ENCODE assay signal across 9 mouse cellular contexts in the genomic region with DNA sequence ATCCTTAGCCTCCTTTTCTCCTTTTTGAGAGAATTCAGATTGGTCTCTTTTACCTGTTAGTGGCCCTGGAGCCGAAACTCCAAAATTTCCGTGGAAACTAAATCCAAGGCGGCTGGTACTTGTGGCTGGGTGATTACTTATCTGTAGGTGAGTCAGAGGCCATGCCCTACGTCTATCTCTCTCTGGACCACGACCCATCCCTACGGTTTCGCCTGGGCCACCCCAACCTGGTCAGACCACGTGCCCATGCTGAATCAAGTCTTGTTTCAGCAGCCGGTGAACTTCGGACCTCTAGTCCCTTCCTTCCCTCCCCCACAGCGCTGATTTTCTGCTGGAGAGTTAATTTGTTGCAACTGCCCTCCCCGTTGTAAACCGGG. TPM values are rescaled to one million over a fixed set of nuclear protein-coding genes. Genes with fewer than 3 reads are reported as not detected.
DNase-seq lines count a peak whose midpoint lies in the region; ATAC-seq and TF ChIP-seq lines count a peak whose summit lies in the region.
"Had no signal": no experiment of that assay in that cellular context is flagged by ENCODE, and none has a peak within 500 bp of the region (broad histone marks: within the 10 kb centered on the region; RNA-seq: fewer than 3 reads in every experiment).

No protein-coding gene starts in this region.

- TF ChIP-seq CTCF in embryonic fibroblast, embryonic 13.5 days (IDR thresholded peaks at IDR 0.05; ENCODE audit: borderline replicate concordance, insufficient read depth, low read length), result no peak
- TF ChIP-seq CTCF in hindbrain, postnatal 0 days (IDR thresholded peaks at IDR 0.05; ENCODE audit: low read depth), result no peak

- 1% methylated on average over 13 of the region's 13 CpGs for WGBS in hindbrain, postnatal 0 days
- WGBS in liver, embryonic 12.5 days (ENCODE audit: insufficient replicate concordance), result 3% methylated on average over 13 of the region's 13 CpGs
- WGBS in neural tube, embryonic 11.5 days, result 1% methylated on average over 13 of the region's 13 CpGs

- no peak for ATAC-seq in hindbrain, postnatal 0 days
- peak; percentile 53; the same call in 1 of the 2 replicates for ATAC-seq in liver, embryonic 12.5 days
- no peak; the same call in 1 of the 2 replicates for ATAC-seq in neural tube, embryonic 11.5 days (ENCODE audit: insufficient read depth, low FRiP score, low TSS enrichment)

- H3K9me3 ChIP-seq in hindbrain, postnatal 0 days (ENCODE audit: low read length), result no peaks in the 10 kb centered on the region
- H3K9me3 ChIP-seq in liver, embryonic 12.5 days (replicated peaks), result no peaks in the 10 kb centered on the region
- H3K9me3 ChIP-seq in neural tube, embryonic 11.5 days (ENCODE audit: control insufficient read depth, low read length), result no peaks in the 10 kb centered on the region

- no peaks in the 10 kb centered on the region for H3K36me3 ChIP-seq in hindbrain, postnatal 0 days (ENCODE audit: insufficient read depth, low read length)
- H3K36me3 ChIP-seq in liver, embryonic 12.5 days, result no peaks in the 10 kb centered on the region
- H3K36me3 ChIP-seq in neural tube, embryonic 11.5 days (ENCODE audit: control insufficient read depth, insufficient read depth, low read length), result no peaks in the 10 kb centered on the region

- peak; percentile 30 for DNase-seq in retina, postnatal 1 day
- no peak for DNase-seq in retina, embryonic 14.5 days (ENCODE audit: low spot score)
- DNase-seq in hindbrain, postnatal 0 days (ENCODE audit: low spot score), result peak; percentile 12
- peak; percentile 32 for DNase-seq in neural tube, embryonic 11.5 days (ENCODE audit: low spot score)
- no peak for DNase-seq in gastrocnemius, postnatal 36 days
- no peak for DNase-seq in right cerebral cortex, adult 2 months (ENCODE audit: low spot score in 2 of 2)

- no peaks in the 10 kb centered on the region for H3K27me3 ChIP-seq in hindbrain, postnatal 0 days (ENCODE audit: insufficient read depth, low read length)
- peaks cover 10% of the 10 kb centered on the region for H3K27me3 ChIP-seq in liver, embryonic 12.5 days (replicated peaks)
- no peaks in the 10 kb centered on the region for H3K27me3 ChIP-seq in neural tube, embryonic 11.5 days (ENCODE audit: control insufficient read depth, insufficient read depth, low read length)

- H3K4me3 ChIP-seq in embryonic fibroblast, embryonic 13.5 days (ENCODE audit: insufficient read depth, low read length), result peak overlapping the region; percentile 45
- H3K4me3 ChIP-seq in hindbrain, postnatal 0 days (ENCODE audit: low read length), result peak overlapping the region; percentile 79
- H3K4me3 ChIP-seq in liver, embryonic 12.5 days, result peak overlapping the region; percentile 80
- peak overlapping the region; percentile 82 for H3K4me3 ChIP-seq in neural tube, embryonic 11.5 days (ENCODE audit: low read depth, low read length)

- no peak overlapping the region for H3K27ac ChIP-seq in embryonic fibroblast, embryonic 13.5 days (ENCODE audit: insufficient read depth, low read length)
- peak overlapping the region; percentile 79; the same call in 1 of the 2 replicates for H3K27ac ChIP-seq in hindbrain, postnatal 0 days
- peak overlapping the region; percentile 71 for H3K27ac ChIP-seq in liver, embryonic 12.5 days
- no peak overlapping the region for H3K27ac ChIP-seq in neural tube, embryonic 11.5 days (ENCODE audit: low read depth, low read length)

- no peak for TF ChIP-seq POLR2A in embryonic fibroblast, embryonic 13.5 days (IDR thresholded peaks at IDR 0.05; ENCODE audit: low read depth, low read length)

- peak overlapping the region; percentile 75 for H3K9ac ChIP-seq in hindbrain, postnatal 0 days (replicated peaks; ENCODE audit: low read length)
- H3K9ac ChIP-seq in liver, embryonic 12.5 days, result peak overlapping the region; percentile 82
- peak overlapping the region; percentile 84 for H3K9ac ChIP-seq in neural tube, embryonic 11.5 days (ENCODE audit: low read length)

- intact Hi-C loops in gastrocnemius, postnatal 36 days (cut with DNase I), result no loop called here

- H3K4me2 ChIP-seq in hindbrain, postnatal 0 days (ENCODE audit: low read depth, low read length), result peak overlapping the region; percentile 74
- H3K4me2 ChIP-seq in liver, embryonic 12.5 days, result peak overlapping the region; percentile 98
- H3K4me2 ChIP-seq in neural tube, embryonic 11.5 days (ENCODE audit: low read depth), result peak overlapping the region; percentile 84

- no peaks in the 10 kb centered on the region for H3K4me1 ChIP-seq in embryonic fibroblast, embryonic 13.5 days (ENCODE audit: control insufficient read depth, insufficient read depth, low read length)
- H3K4me1 ChIP-seq in hindbrain, postnatal 0 days (ENCODE audit: insufficient read depth, low read length), result no peaks in the 10 kb centered on the region
- H3K4me1 ChIP-seq in liver, embryonic 12.5 days, result peaks cover 33% of the 10 kb centered on the region
- H3K4me1 ChIP-seq in neural tube, embryonic 11.5 days (ENCODE audit: control insufficient read depth, insufficient read depth, low read length), result no peaks in the 10 kb centered on the region

RNA-seq across cellular contexts. Expression of a gene that starts 0.7 kb away (rescaled TPM):
- polyA plus RNA-seq in embryonic fibroblast, embryonic 13.5 days (2011; ENCODE audit: insufficient read length, low read depth, missing spikeins), result 44.8 and 54.2 TPM in 2 replicates
- total RNA-seq in hindbrain, postnatal 0 days (2014; rRNA removed), result 23.7 and 31.1 TPM in 2 replicates
- polyA plus RNA-seq in hindbrain, postnatal 0 days (2015; fragmentation: Nextera tagmentation; extraction: Ambion mirVana), result 14.0 and 16.3 TPM in 2 replicates
- 11.9 and 12.7 TPM in 2 replicates for polyA plus RNA-seq in liver, embryonic 12.5 days (2016; fragmentation: Nextera tagmentation; extraction: Ambion mirVana)
- 11.1 and 11.8 TPM in 2 replicates for polyA plus RNA-seq in neural tube, embryonic 11.5 days (2014; fragmentation: Nextera tagmentation; extraction: Ambion mirVana)
- 10 to 100 TPM; 10.4 to 15.9 TPM for total RNA-seq in gastrocnemius, postnatal 36 days (2021)

RNA-seq across cellular contexts. Expression of a gene that starts 30.7 kb away (rescaled TPM):
- polyA plus RNA-seq in embryonic fibroblast, embryonic 13.5 days (2011; ENCODE audit: insufficient read length, low read depth, missing spikeins), result not detected in 2 replicates
- total RNA-seq in hindbrain, postnatal 0 days (2014; rRNA removed), result not detected in 2 replicates
- polyA plus RNA-seq in hindbrain, postnatal 0 days (2015; fragmentation: Nextera tagmentation; extraction: Ambion mirVana), result not detected in 2 replicates
- not detected in 2 replicates for polyA plus RNA-seq in liver, embryonic 12.5 days (2016; fragmentation: Nextera tagmentation; extraction: Ambion mirVana)
- polyA plus RNA-seq in neural tube, embryonic 11.5 days (2014; fragmentation: Nextera tagmentation; extraction: Ambion mirVana), result not detected in 2 replicates
- total RNA-seq in gastrocnemius, postnatal 36 days (2021), result not detected
- total RNA-seq: left cerebral cortex, postnatal 36 days had no signal

Comparison
In these comparisons a context has a peak if more than half of its experiments do, and no peak if none do; other contexts are left out.
1. DNase-seq: peak in retina, postnatal 1 day (single experiment), hindbrain, postnatal 0 days (single experiment) and neural tube, embryonic 11.5 days (single experiment); none in retina, embryonic 14.5 days (single experiment), gastrocnemius, postnatal 36 days (0 of 2) and right cerebral cortex, adult 2 months (0 of 2).
2. H3K27ac ChIP-seq: peak in hindbrain, postnatal 0 days (single experiment) and liver, embryonic 12.5 days (single experiment); none in embryonic fibroblast, embryonic 13.5 days (single experiment) and neural tube, embryonic 11.5 days (single experiment).
3. Peak in every context shown above with its lines, with median percentiles within 50 percentile points of each other: H3K4me3 ChIP-seq, H3K4me2 ChIP-seq and H3K9ac ChIP-seq.